Mouse (Mus musculus) frontal cortex, adult (tissue): ENCODE results near the gene Aco2.
"Not testable (repeated sequence)": the region's sequence is repeated elsewhere in the genome, so short reads cannot be mapped to it uniquely, and the experiment has no call there.

Experiments
- ATAC-seq: cut with Nextera tagmentation; 2 replicates; pipeline ENCODE4 v1.9.2; 2017; ENCODE audit warnings: mild to moderate bottlenecking, moderate library complexity, mixed read lengths; ENCODE audit not compliant: low TSS enrichment

Aco2 gene

DNA sequence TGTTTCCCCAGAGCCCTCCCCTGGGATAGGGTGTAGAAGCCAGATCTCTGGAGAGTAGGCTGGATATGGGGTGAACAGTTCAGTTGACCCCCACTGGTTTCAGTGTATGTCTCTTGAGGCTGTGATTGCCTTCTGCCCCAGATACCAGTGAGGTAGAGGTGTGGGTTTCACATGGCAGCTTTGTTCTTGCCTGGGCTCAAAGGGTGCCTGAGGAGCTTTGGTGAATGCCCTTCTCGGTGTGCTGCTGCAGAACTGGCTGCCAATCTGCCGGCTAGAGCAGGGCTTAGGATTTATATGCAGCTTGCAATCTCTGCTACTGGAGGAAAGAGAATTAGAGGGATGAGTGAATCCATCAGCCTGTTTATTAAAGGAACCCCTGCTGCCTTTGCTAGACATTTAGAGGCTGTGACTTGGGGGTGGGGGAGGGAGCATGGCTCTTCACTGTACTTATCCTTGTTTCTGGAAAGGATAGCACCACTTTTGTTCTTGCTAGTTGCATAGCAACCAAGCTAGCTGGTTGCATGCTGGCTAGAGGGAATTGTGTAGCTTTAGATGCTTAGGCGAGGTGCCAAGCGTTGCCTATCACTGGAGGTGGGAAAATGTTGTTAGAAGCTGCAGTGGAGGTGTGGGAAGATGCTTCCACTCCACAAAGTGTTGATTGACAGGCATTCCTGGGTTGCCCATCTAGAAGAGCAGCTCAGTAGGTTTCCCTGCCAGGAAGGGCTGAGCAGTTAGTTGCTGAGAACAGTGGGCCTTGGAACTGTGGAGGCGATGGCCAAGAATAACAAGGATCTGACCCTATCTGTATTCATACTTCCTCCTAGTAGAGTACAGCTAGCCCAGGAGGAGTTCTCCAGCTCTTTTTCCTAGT is 7.7 kb downstream of the Aco2 start:
- ATAC-seq, result peak; percentile 92

DNA sequence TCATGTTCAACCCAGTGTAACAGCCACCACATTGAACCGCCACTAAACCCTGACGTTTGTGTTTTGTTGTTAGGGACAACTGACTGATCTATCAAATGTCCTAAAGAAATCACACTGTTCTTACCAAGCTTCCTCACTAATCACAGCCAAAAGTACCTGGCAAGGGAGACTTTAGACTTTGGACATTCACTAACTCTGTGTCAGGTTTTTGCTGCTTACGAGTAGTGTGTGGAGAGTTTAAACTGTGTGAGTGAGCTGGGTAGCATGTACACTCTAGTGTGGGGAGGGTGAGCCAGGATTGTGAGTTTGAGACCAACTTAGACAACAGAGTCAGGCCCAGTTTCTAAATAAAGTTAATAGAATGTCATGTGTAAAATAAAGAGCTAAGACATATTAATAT is 10.2 kb downstream of the Aco2 start:
- ATAC-seq, result no peak

GRCm38 (mm10) chr15:81885418-81885934 is 13.4 kb downstream of the Aco2 start:
- no peak for ATAC-seq

- 0 out of 2 replicates have a peak, but pooled peaks have one; percentile 16 for ATAC-seq
Observed at GRCm38 (mm10) chr15:81886795-81887550, 14.9 kb downstream of the Aco2 start.

GRCm38 (mm10) chr15:81889175-81889574 is 17.1 kb downstream of the Aco2 start:
- no peak for ATAC-seq

DNA sequence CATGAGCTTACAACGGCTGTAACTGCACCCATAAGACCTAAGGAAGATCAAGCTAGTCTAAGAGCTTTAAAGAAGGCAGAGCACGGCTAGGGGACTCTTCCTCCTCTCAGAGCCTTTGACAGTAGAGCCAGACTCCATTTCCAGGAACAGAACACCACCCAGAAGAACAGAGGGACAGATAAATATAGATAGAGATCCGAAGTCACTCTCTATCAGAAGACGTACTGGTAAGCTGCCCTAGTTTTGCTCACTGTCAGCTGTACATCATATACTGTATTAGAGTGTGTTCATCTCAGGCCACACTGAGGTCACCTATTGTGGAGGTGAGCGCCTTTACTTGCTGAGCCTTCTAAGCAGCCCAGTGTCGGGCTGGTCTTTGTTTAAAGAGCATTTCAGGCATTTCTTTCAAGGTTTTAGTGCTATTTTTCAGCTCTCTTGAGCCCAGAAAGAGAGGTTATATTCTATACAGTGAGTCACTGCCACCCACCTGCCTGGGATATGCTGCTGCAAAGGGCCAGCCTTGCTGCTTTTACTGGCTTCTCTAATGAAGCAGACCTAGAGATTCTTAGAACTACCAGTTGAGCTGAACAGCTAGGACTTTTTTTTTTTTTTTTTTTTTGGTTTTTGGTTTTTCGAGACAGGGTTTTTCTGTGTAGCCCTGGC is 19.2 kb downstream of the Aco2 start:
- ATAC-seq, result peak; percentile 88

DNA sequence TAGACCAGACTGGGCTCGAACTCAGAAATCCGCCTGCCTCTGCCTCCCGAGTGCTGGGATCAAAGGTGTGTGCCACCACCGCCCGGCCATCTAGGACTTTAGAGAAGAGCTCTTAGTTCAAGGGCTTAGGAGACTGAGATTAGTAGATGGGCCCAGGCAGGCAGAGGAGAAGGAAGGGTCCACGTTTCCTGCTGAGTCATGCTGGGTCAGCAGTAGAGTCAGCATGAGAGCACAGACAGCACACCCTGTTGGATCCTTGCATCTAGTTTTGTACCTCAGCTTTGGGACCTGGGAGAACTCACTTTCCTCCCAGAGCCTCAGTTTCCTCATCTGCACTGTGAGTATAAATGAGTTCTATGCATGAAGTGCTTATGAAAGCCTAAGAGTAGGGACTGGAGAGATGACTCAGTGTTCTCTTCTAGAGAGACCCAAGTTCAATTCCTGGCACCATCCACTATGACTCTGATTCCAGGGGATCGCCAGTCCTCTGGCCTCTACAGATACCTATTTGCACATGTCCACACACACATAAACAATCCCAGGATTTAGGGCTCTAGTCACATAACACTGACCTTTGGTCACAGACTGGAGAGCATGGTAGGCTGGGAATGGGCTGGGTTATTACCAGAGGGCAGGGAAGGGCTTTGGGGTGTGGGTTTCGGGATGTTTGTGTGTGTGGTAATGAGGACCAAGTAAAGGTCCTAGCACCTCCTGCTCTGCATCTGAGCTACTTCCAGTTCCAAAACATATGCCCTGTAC is 19.9 kb downstream of the Aco2 start:
- no peak for ATAC-seq

DNA sequence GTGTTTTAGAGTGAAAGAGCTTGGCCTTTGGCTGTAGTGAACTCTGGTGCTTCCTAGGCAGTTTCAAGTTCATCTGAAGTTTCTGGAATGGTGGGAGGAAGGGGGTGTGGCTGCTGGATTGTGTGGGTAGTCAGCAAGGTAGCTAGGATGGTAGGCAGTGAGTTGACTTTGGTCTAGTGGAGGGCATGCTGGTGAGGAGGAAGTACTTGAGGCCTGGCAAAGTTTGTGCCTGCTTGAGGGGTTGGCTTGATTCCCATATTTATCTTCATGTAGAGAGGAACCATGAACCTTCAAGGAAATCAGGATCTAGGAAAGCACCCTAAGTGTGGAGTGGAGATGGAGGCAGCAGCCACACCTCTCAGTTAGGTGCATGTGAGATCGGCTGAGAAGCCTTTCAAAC is 21.9 kb downstream of the Aco2 start:
- no peak for ATAC-seq

DNA sequence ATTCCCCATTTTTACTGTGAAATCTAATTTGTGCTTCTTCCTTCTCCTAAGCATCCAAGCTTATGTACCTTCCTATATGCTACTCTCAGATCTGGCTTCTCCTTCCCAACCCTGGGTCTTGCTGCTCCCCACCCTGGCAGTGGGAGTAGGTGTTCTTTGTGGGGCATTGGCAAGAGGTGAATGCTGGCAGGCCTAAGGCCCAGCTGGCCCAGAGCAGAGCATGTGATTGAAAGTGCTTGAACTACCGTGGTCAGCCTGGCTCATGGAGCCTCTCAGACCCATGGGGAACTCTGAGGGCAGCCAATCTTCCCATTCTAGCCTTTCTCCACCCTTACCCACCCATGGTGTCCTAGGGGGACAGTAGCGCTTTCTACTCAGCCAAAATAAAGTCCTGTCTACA is 24.3 kb downstream of the Aco2 start:
- ATAC-seq, result 0 out of 2 replicates have a peak, but pooled peaks have one; percentile 25

- no peak for ATAC-seq
Observed at GRCm38 (mm10) chr15:81897607-81898285, 25.6 kb downstream of the Aco2 start.

GRCm38 (mm10) chr15:81898751-81899150 is 26.6 kb downstream of the Aco2 start:
- no peak for ATAC-seq

- ATAC-seq, result peak; percentile 69
Observed at GRCm38 (mm10) chr15:81904939-81905338, 32.8 kb downstream of the Aco2 start.

- ATAC-seq, result no peak
Observed at GRCm38 (mm10) chr15:81907953-81908352, 35.8 kb downstream of the Aco2 start.

DNA sequence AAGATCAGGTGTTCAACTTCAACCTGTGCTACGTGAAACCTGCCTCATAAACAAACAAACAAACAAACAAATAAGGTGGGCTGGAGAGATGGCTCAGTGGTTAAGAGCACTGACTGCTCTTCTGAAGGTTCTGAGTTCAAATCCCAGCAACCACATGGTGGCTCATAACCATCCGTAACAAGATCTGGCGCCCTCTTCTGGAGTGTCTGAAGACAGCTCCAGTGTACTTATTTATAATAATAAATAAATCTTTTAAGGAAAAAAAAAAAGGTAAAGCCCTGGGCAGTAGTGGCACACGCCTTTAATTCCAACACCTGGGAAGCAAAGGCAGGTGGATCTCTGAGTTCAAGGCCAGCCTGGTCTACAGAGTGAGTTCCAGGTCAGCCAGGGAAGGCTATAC is 36.7 kb downstream of the Aco2 start:
- ATAC-seq, result not testable (repeated sequence)

- ATAC-seq, result no peak
Observed at GRCm38 (mm10) chr15:81912498-81912897, 40.4 kb downstream of the Aco2 start.

DNA sequence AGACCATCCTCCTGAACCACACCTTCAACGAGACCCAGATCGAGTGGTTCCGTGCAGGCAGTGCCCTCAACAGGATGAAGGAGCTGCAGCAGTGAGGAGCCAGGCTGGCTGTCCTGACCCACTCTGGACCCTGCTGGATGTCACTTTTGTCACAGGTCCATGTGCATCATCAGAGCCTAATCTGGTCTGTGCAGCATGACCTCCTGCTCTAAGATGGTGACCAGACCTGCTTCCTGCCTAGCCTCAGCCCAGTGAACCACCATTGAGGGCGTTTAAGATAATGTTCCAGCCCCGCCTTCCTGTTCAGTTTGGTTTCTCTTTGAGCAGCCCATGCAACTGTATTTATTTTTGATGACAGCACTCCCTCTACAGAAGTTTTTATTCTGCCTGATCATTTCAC is 42.6 kb downstream of the Aco2 start:
- ATAC-seq, result no peak

DNA sequence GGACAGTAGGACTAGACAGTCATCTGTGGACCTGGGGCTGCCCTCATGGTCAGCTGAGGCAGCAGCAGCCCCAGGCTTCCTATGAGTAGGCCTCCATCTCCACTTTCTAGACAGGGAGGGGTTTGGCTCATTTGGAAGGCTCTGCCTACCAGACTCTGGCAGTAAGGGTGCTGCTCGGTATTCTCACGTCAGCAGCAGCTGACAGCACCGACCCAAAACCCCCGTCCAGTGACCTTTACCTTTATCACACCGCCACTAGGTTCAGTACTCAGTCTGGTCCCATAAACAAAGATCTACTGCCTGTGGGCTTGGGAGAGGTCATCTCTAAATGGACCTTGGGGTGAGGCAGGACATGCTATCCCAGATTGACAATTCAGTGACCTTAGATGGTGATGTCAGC is 43.6 kb downstream of the Aco2 start:
- no peak for ATAC-seq

DNA sequence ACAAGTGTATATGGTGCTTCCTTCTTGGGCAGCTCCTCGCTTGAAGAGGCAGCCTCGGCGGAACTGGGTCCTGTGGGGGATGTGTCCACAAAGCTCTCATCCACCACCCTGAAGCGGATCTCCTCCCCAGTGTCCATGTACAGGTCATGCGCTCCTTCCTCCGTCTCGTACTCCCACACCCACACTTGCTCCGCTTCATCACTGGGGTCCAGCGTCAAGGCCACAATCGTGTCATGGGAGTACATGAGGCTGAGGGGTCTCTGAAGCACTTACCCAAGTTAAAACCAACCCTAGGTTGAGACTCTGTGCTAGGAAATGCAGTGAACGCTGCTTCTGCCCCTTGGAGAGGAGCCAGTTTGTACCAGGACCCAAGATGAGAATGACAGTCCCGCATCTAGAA is 45.1 kb downstream of the Aco2 start:
- ATAC-seq, result no peak

GRCm38 (mm10) chr15:81917621-81918463 is 45.7 kb downstream of the Aco2 start:
- peak; percentile 64 for ATAC-seq

GRCm38 (mm10) chr15:81919062-81919461 is 47.0 kb downstream of the Aco2 start:
- ATAC-seq, result no peak
